Mouse (Mus musculus) adrenal gland, postnatal 36 days (tissue): ENCODE data around the gene Tbl1x. TPM values are rescaled to one million over a fixed set of nuclear protein-coding genes. Genes with fewer than 3 reads are reported as not detected.
"Not testable (repeated sequence)": the region's sequence is repeated elsewhere in the genome, so short reads cannot be mapped to it uniquely, and the experiment has no call there.

Experiments
- DNase-seq, 2 experiments: peaks; one replicate each; pipeline ENCODE4 v3.0.0; 2021; ENCODE audit warnings: mixed read lengths in 1 of 2
- long read RNA-seq, 2 experiments: library from polyadenylated mRNA; stranded (forward); transcript quantifications; one replicate each; pipeline ENCODE4 v2.0.0; 2021; ENCODE audit warnings: borderline sequencing depth in 2 of 2
- total RNA-seq, 2 experiments: library from RNA; stranded (reverse); gene quantifications; 2 replicates each; pipeline ENCODE4 v1.2.3; 2021

The Tbl1x gene
- total RNA-seq = 10 to 100 TPM; 73.9 to 79.9 TPM
- long read RNA-seq, experiment 1, full-length matches to known transcripts = 30 of 39 reads
- long read RNA-seq, experiment 1, partial matches to known transcripts = 3 of 39 reads
- long read RNA-seq, experiment 1, other reads (novel, unspliced or antisense) = 6 of 39 reads
- long read RNA-seq, experiment 2, full-length matches to known transcripts = 7 of 12 reads
- long read RNA-seq, experiment 2, partial matches to known transcripts = 0 of 12 reads
- long read RNA-seq, experiment 2, other reads (novel, unspliced or antisense) = 5 of 12 reads

DNA sequence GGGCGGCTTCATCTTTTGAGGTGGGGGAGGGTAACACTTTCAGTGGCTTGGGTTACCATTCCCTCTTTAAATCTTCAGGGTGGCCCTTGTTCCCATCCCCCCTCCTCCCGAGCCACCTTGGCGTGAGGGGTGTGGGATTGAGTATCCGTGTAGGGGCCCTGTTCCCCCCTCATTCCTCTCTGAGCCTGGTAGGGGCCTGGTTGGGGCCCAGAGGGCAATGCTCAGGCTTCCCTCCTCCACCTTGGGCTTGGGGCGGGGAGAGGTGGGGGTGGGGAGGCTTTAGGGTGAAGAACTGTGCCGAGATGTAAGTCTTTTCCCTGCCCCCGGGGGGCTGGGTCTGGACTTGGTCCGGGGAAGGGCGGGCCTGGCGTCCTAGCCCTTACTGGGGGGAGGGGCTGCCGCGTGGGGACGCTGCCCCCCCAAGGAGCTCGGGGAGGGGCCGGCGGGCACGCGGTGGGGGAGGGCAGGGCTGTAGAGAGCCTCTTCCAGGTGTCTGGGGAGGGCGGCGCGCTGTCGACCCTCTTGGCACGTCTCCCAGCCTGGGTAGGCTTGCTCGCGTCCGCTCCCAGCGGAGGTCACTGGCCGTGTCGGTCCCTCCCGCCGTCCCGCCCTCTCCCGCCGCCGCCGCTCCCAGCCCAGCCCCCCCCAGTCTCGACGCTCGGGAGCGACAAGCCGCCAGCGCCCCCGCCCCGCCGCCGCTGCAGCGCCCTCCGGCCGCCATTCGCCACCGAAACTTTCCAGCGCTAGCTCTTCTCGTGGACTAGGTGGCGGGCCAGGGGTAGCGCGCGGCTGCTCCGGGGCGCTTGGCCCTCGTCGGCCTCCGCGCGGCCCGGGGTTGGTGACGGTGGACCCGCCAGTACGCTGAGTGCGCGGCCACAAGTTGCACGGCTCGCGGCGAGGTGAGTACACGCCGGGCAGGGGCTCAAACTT, at the start of gene Tbl1x:
Tbl1x (plus strand) TSS at position 643 of the 930 bp plus-strand sequence.
- peak; percentile 75 to 82 for DNase-seq

GRCm38 (mm10) chrX:77469216-77469615, 41.6 kb upstream of the Tbl1x start:
- DNase-seq = no peak

- no peak for DNase-seq
These were observed 38.0 kb upstream of the Tbl1x start for GRCm38 (mm10) chrX:77472858-77473257.

DNA sequence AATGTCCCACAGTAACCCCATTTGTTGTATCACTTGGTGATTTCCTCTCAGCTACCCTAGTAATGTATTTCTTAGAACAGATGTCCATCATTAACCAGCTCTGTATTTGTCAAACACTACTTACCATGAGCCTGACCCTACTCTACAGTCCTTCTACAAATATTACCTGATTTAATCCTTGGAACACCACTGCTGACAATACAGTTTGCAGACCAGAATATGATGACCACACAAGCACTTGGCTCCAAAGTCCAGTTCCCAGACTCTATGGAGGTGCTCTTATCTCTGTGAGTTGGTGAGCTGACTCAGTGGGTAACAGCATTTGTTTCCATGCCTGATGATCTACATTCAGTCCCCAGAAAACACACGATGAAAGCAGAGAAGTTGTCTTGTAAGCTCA, 37.3 kb upstream of the Tbl1x start:
- no peak for DNase-seq

- no peak for DNase-seq
These were observed 36.3 kb upstream of the Tbl1x start for GRCm38 (mm10) chrX:77474551-77474950.

- DNase-seq = no peak
These were observed 33.3 kb upstream of the Tbl1x start for GRCm38 (mm10) chrX:77477526-77477925.

DNA sequence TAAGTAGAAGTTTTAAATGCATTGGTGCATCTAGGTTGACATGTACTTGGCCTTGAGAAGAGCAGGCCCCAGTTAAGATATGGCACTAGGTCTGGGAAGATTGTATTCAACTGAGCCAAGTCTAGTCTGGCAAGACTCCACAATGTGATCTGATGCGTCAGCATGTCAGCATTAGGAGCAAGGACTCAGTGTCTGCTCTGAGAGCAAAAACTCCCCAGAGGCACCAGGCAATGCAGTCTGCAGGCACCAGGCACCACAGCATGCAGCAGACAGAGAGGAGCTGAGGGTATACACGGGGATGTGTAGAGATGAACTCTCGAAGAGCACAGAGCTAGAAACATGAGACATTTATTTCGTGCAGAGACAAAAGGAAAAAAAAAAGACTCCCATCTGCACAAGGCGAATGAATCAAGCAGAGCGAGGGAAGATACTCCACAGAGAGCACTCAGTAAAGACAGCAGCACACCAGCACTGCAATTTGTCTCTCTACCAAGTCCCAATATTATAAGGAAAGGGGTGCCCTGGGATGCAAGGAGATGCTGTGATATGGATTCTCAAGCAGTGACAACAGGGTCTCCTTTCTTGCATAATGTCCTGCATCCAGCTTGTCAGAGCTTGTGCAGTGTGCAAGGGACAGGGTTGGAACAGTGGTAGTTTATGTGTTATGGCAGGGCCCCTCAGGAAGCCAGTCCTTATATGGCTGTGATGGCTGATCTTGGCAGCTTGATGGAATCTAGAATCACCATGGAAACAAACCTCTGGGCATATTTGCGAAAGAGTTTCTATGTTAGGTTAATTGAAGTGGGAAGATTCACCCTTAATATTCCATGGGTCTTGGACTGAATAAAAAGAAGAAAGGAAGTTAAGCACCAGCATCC, 22.7 kb upstream of the Tbl1x start:
- DNase-seq = peak; percentile 61 to 63

DNA sequence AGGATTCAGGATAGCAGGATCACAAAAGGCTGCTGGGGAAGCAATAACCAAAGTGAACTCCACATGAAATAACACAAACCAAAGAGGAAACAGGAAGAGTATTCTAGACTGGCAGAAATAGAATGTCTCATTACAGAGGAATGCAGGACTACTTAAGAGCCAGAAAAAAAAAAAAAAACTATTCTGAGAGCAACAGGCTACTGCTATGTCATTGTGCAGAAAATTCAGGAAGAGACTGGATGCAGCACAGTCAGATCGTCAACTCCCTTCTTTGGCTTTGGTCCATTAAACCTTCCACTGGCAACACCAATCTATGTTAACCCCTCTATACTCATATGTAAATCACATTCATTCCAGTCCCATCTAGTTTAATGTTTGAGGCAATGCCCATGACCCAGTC, 20.7 kb upstream of the Tbl1x start:
- DNase-seq = no peak

DNA sequence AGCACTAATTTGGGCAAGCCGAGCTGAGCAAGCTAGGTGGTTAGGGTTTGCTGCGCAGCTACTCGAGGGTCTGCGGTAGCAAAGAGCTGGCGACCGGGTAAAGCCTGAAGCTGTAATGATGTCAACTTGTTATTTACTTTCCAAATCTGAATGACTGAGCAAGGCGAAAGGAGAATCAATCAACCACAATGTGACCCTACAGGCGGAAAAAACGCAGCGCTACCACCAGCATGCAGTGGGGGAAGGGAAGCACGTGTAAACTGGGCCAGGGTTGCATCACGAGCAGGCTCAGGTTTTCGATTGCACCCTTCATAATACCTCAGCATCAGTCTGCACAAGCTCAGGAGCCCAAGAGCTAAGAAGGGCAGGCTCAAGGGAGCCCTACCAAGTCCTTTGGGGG, 1.7 kb upstream of the Tbl1x start:
- DNase-seq = peak; percentile 84 to 88

DNA sequence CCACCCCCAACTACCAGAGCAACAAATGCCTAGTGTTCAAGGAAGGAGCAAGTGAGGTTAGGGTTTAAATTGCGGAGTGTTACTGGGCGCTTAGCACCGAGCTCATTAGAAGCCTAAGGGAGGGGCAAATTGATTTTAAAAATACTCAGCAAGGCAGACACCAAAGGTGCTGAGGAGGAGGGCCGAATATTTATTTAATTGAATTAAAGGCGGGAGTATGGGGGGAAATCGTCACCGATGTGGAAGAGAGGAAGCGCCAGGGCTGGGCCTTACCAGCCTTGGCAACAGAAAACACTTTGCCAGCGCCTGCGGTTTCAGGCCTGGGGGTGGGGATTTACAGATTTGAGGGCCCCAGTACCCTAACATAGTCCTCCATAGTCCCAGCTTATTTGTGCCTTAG, 1.0 kb upstream of the Tbl1x start:
- DNase-seq = peak in 1 of 2 experiments; percentile 18

DNA sequence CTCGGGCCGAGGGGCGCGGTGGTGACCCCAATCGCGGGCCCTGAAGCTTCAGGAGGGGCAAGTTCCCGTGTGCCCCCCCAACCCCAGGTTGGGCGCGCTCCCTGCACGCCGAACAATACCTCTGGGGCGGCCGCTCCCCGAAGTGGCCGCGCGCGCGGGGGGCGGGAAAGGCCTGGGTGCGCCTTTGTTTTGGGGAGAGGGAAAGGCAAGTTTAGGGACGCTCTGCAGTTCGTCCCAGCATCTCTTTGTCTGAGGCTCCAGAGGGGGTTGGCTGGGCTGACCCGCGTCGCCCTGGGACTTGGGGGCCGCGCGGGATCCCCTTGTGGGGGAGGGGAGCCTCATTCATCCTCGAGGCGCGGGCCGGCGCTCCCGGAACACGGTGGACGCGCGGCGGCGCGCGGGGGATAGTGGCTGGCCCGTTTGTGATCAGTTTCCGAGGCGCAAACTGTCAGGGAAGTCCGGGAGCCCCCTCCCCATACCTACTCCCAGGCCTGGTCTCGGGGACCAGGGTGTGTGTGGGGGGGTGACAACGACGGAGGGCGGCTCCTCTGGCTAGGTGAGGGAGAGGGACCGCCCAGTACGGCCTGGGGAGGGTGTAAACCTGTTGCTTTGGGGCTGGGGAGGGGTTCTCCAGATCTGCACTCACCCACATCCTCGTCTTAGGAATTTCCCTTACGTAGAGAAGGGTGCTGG, 634 bp downstream of the Tbl1x start:
- DNase-seq = peak; percentile 43 to 60

GRCm38 (mm10) chrX:77511994-77512485, 1.2 kb downstream of the Tbl1x start:
- no peak for DNase-seq

- no peak for DNase-seq
These were observed 6.7 kb downstream of the Tbl1x start for GRCm38 (mm10) chrX:77517274-77518085.

DNA sequence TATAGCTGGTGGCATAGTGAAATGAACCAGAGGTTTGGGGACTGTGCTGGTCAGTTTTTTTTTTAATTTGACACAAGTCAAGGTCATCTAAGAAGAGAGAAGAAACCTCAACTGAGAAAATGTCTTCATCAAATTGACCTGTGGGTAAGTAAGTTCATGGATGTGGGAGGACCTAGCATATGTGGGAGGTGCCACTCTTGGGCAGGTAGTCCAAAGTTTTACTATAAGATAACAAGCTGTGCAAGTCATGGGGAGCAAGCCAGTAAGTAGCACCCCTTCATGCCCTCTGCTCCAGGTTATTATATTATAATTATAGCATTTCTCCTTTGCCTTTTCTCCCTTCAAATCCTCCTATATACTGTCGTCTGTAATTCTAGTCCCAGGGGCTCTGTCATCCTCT, 8.1 kb downstream of the Tbl1x start:
- no peak for DNase-seq

DNA sequence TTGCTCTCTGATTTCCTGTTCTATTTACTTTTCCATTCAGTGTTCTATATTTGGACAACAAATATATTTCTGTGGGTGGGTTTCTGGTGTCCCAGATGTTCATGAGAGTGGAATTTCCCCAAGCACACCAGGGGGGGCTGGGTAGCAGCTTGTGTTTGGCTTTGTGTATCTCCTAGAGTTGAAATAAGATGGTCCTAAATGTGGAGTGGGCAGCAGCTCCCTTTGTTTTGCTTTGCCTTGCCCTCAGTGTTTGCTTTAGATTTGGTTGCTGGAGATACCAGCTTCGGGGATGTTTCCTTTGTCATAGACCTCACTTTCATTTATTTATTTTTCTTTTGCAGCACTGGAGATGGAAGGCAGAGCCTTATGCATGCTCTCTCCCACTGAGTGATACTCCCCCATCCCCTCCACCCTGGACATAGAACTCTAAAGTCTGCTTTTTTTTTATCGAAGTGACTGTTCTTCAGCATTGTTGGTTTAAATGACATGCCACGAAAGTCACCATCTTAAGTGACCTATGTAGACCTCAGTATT, 12.1 kb downstream of the Tbl1x start:
- DNase-seq = no peak

GRCm38 (mm10) chrX:77525179-77525578, 14.4 kb downstream of the Tbl1x start:
- DNase-seq = no peak

DNA sequence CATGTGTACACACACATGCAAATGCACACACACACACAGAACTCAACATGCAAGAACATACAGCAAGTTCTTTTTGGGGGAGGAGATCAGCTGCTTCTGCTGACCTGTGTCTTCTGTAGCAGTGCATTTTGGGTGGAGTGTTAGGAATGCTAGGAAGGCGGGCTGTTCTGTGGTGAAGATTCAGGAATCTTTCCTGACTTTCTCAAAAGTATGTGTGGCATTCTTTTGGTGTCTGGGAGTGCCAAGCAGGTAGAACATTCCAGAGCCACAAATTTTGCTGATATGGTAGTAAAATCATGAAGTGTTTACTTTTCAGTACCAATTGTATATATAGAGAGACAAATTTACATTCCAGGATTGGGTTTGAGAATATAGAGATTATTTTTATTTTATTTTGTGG, 17.6 kb downstream of the Tbl1x start:
- DNase-seq = no peak

DNA sequence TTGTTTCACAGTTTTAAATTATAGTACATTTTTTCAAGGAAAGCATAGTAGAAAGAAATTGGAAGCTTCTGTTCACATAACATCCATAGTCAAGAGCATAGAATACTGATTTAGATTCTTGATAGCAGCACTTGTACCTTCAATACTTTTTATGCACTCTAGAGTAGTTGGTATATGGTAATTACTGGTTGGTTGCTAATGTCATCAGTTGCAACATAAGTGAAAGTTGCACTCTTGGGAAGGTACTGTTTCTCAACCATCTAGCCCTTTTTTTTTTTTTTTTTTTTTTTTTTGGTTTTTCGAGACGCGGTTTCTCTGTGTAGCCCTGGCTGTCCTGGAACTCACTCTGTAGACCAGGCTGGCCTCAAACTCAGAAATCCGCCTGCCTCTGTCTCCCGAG, 20.2 kb downstream of the Tbl1x start:
- no peak for DNase-seq

- peak; percentile 13 to 33 for DNase-seq
These were observed 23.1 kb downstream of the Tbl1x start for GRCm38 (mm10) chrX:77533922-77534321.

DNA sequence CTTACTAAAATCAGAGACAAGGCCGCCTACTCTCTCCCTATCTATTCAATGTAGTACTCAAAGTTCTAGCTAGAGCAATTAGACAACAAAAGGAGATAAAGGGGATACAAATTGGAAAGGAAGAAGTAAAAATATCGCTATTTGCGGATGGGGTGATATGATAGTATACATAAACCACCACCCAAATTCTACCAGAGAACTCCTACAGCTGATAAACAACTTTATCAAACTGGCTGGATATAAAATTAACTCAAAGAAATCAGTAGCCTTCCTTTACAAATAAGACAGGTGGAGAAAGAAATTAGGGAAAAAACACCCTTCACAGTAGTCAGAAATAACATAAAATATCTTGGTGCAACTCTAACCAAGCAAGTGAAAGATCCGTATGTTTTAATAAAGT, 29.0 kb downstream of the Tbl1x start:
- not testable (repeated sequence) for DNase-seq
